Mouse (Mus musculus) left cerebral cortex, postnatal 10 days (tissue): ENCODE data around the gene Kmt2b. TPM values are rescaled to one million over a fixed set of nuclear protein-coding genes. Genes with fewer than 3 reads are reported as not detected.

ENCODE experiments used
- DNase-seq, 2 experiments: peaks; one replicate each; pipeline ENCODE4 v3.0.0; 2021 to 2022; ENCODE audit warnings: low spot score in 2 of 2, mixed read lengths in 1 of 2; ENCODE audit errors: extremely low spot score in 1 of 2
- intact Hi-C: fragments of 180-260 bp; cut with DNase I; formaldehyde crosslinking; loops from one replicate; pipeline ENCODE4 v1.15.1; 2025
- microRNA-seq: library from miRNA; unstranded; fragments of <30 nt; microRNA quantifications from one replicate; pipeline ENCODE4 v1.2.0, GENCODE M21; 2022
- total RNA-seq, 2 experiments: library from RNA; stranded (reverse); gene quantifications; 2 replicates each; pipeline ENCODE4 v1.2.3; 2021

Gene Kmt2b
- total RNA-seq, 2 experiments from 2014 or later, result 54.1 to 56.9 TPM

- intact Hi-C loops, result no loop called here
- DNase-seq, result peak in 1 of 2 experiments; percentile 60
These were observed 68.1 kb downstream of the Kmt2b start for GRCm38 (mm10) chr7:30520396-30520795.

Small RNAs within 50 kb of the gene (microRNA-seq; reads per million reads assigned to microRNA genes)
- gene Gm38670 (0.86 reads per million), gene Mir3569 (2.6 reads per million)

Other genes with a start within 250 kb of the Kmt2b start
- gene Lrfn3, start 226.0 kb downstream of the Kmt2b start, total RNA-seq, result 10 to 100 TPM; 48.1 to 48.2 TPM
- 10 to 100 TPM; 20.8 to 20.9 TPM for gene Tyrobp, start 175.0 kb downstream of the Kmt2b start, total RNA-seq
- 1 to 10 TPM in 1 of 2 experiments, not detected in 1; 1.1 TPM for gene Hcst, start 168.9 kb downstream of the Kmt2b start, total RNA-seq
- 1 to 10 TPM; 2.7 to 3.6 TPM for gene Nfkbid, start 167.0 kb downstream of the Kmt2b start, total RNA-seq
- gene Aplp1, start 143.2 kb downstream of the Kmt2b start, total RNA-seq, result 100 to 1,000 TPM; 937 to 959 TPM
- gene Kirrel2, start 131.0 kb downstream of the Kmt2b start, total RNA-seq, result 1 to 10 TPM; 1.2 to 4.9 TPM
- gene Nphs1, start 130.4 kb downstream of the Kmt2b start, total RNA-seq, result under 1 TPM; 0.26 to 0.32 TPM
- gene Prodh2, start 95.1 kb downstream of the Kmt2b start, total RNA-seq, result under 1 TPM in 1 of 2 experiments, not detected in 1; 0.67 TPM
- gene Arhgap33, start 53.7 kb downstream of the Kmt2b start, total RNA-seq, result 100 to 1,000 TPM; 259 to 264 TPM
- gene Hspb6, start 36.5 kb downstream of the Kmt2b start, total RNA-seq, result 1 to 10 TPM; 6.4 to 7.3 TPM
- 1 to 10 TPM; 2.9 to 3.4 TPM for gene Proser3, start 36.4 kb downstream of the Kmt2b start, total RNA-seq
- gene Lin37, start 28.9 kb downstream of the Kmt2b start, total RNA-seq, result 10 to 100 TPM; 24.3 to 26.4 TPM
- gene U2af1l4, start 25.4 kb downstream of the Kmt2b start, total RNA-seq, result 10 to 100 TPM; 50.1 to 56.1 TPM
- 1 to 10 TPM; 4.2 TPM for gene Gm49396, start 25.4 kb downstream of the Kmt2b start, total RNA-seq
- gene Psenen, start 25.1 kb downstream of the Kmt2b start, total RNA-seq, result 10 to 100 TPM; 79.1 to 82.8 TPM
- 1 to 10 TPM; 1.5 to 1.8 TPM for gene Igflr1, start 23.3 kb downstream of the Kmt2b start, total RNA-seq
- not detected for gene Zbtb32, start 10.2 kb upstream of the Kmt2b start, total RNA-seq
- under 1 TPM in 1 of 2 experiments, not detected in 1; 0.32 TPM for gene Upk1a, start 24.1 kb upstream of the Kmt2b start, total RNA-seq
- 100 to 1,000 TPM; 736 to 789 TPM for gene Cox6b1, start 37.4 kb upstream of the Kmt2b start, total RNA-seq
- gene Etv2, start 47.1 kb upstream of the Kmt2b start, total RNA-seq, result not detected
- 10 to 100 TPM; 68.0 to 72.2 TPM for gene Rbm42, start 61.6 kb upstream of the Kmt2b start, total RNA-seq
- gene Haus5, start 76.3 kb upstream of the Kmt2b start, total RNA-seq, result 1 to 10 TPM; 7.1 to 7.3 TPM
- not detected for gene Pmis2, start 82.9 kb upstream of the Kmt2b start, total RNA-seq
- not detected for gene 2200002J24Rik, start 110.2 kb upstream of the Kmt2b start, total RNA-seq
- gene Atp4a, start 123.5 kb upstream of the Kmt2b start, total RNA-seq, result 1 to 10 TPM; 2.5 to 3.2 TPM
- 100 to 1,000 TPM; 136 to 144 TPM for gene Tmem147, start 140.8 kb upstream of the Kmt2b start, total RNA-seq
- gene Gapdhs, start 155.0 kb upstream of the Kmt2b start, total RNA-seq, result not detected
- gene Sbsn, start 162.7 kb upstream of the Kmt2b start, total RNA-seq, result 1 to 10 TPM; 9.5 to 9.8 TPM
- 1 to 10 TPM; 1.4 to 1.5 TPM for gene Dmkn, start 175.0 kb upstream of the Kmt2b start, total RNA-seq
- not detected for gene Krtdap, start 199.2 kb upstream of the Kmt2b start, total RNA-seq
- gene Ffar2, start 235.0 kb upstream of the Kmt2b start, total RNA-seq, result under 1 TPM in 1 of 2 experiments, not detected in 1; 0.69 TPM